Mouse (Mus musculus) ES-Bruce4 (cell line): ENCODE measurements around the gene Myo1b.

Source experiments
- CTCF ChIP-seq: IDR thresholded peaks from one replicate; pipeline ENCODE4 v1.8.1; 2011; ENCODE audit warnings: low read depth, low read length
- POLR2A ChIP-seq: IDR thresholded peaks from one replicate; pipeline ENCODE4 v1.8.1; 2011; ENCODE audit warnings: low read length; ENCODE audit not compliant: insufficient read depth

- TF ChIP-seq CTCF (no peak), POLR2A (no peak)
Observed at GRCm38 (mm10) chr1:51947116-51947515, 31.2 kb upstream of the Myo1b start.
